Mouse (Mus musculus) heart, embryonic 14.5 days (tissue): ENCODE data around the gene Nubp2. TPM values are rescaled to one million over a fixed set of nuclear protein-coding genes. Genes with fewer than 3 reads are reported as not detected.
A peak's percentile ranks its signal among the peaks of the same experiment; 100 is the strongest.

Source experiments
- ATAC-seq: fragments of 200-750 bp; cut with Nextera tagmentation; 2 replicates; pipeline ENCODE4 v1.8.0; 2017; ENCODE audit warnings: low read depth, moderate TSS enrichment; ENCODE audit not compliant: insufficient number of reproducible peaks, insufficient read depth, low FRiP score
- H3K27ac ChIP-seq, 2 experiments: fragments of 200-500 bp in 1 of 2; fragments of 300-500 bp in 1 of 2; sonication (generic) in 1 of 2; replicated peaks in 1 of 2; 2 replicates each; pipeline ENCODE4 v1.5.1; 2012 to 2014; ENCODE audit warnings: low read depth in 2 of 2, low read length in 2 of 2, control low read depth in 1 of 2, mild to moderate bottlenecking in 1 of 2, mixed read lengths in 1 of 2; ENCODE audit not compliant: control insufficient read depth in 1 of 2, insufficient read depth in 1 of 2
- H3K27me3 ChIP-seq: fragments of 300-500 bp; sonication (generic); 2 replicates; pipeline ENCODE4 v1.6.1; 2014; ENCODE audit warnings: mild to moderate bottlenecking, low read length, control low read depth; ENCODE audit not compliant: control insufficient read depth, insufficient read depth
- H3K36me3 ChIP-seq: fragments of 300-500 bp; sonication (generic); 2 replicates; pipeline ENCODE4 v1.6.1; 2014; ENCODE audit warnings: mild to moderate bottlenecking, control low read depth, low read length, mixed read lengths; ENCODE audit not compliant: control insufficient read depth, insufficient read depth
- H3K4me1 ChIP-seq, 2 experiments: fragments of 200-500 bp in 1 of 2; fragments of 300-500 bp in 1 of 2; sonication (generic) in 1 of 2; 2 replicates each; pipeline ENCODE4 v1.6.1; 2012 to 2014; ENCODE audit warnings: low read length in 2 of 2, control low read depth in 1 of 2, mixed read lengths in 1 of 2; ENCODE audit not compliant: control insufficient read depth in 2 of 2, insufficient read depth in 2 of 2
- H3K4me2 ChIP-seq: fragments of 300-500 bp; sonication (generic); 2 replicates; pipeline ENCODE4 v1.6.1; 2014; ENCODE audit warnings: mild to moderate bottlenecking, low read length
- H3K4me3 ChIP-seq, 2 experiments: fragments of 200-500 bp in 1 of 2; fragments of 300-500 bp in 1 of 2; sonication (generic) in 1 of 2; 2 replicates each; pipeline ENCODE4 v1.5.1; 2012 to 2014; ENCODE audit warnings: low read length in 2 of 2, mild to moderate bottlenecking in 2 of 2, control low read depth in 1 of 2, low read depth in 1 of 2, moderate library complexity in 1 of 2; ENCODE audit not compliant: control insufficient read depth in 1 of 2, insufficient read depth in 1 of 2
- H3K9ac ChIP-seq: fragments of 300-500 bp; sonication (generic); 2 replicates; pipeline ENCODE4 v1.6.1; 2014; ENCODE audit warnings: mild to moderate bottlenecking, low read length
- H3K9me3 ChIP-seq: fragments of 300-500 bp; sonication (generic); 2 replicates; pipeline ENCODE4 v1.6.1; 2016; ENCODE audit warnings: low read length, control low read depth; ENCODE audit not compliant: control insufficient read depth
- WGBS: fragments of 180-500 bp; shearing (Covaris S2); extraction: QIAGEN DNeasy Blood & Tissue Kit; methylation state at CpG from one replicate; pipeline ENCODE4 v1.1.7; 2014; 5-methylcytosine and 5-hydroxymethylcytosine counted together
- polyA plus RNA-seq: library from polyadenylated mRNA; unstranded; fragments of >200 nt; fragmentation: Nextera tagmentation; extraction: Ambion mirVana; gene quantifications from 2 replicates; pipeline ENCODE4 v1.2.1, GENCODE M21; 2014

Nubp2 gene
- polyA plus RNA-seq, 1 experiment from 2014 or later = 37.8 TPM

DNA sequence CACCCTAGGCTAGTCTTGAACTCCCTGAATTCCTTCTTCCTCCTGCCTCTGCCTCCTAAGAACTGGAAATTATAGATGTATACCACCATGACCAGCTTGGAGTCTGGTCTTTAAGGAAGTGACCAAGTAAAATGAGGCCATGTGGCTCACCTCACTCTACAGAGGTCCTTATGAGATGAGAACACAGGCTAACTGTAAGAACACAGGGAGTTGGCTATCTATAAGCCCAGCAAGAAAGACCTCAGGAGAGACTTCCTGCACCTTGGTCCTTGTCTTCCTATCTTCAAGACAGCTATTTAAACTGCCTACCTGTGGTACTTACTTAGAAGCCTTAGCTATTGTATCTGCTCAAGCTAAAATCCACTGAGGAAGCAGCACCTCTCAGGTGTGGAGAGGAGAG lies 27.8 kb upstream of the Nubp2 start:
- H3K36me3 ChIP-seq = peaks cover 98% of the 10 kb centered on the region
- H3K27me3 ChIP-seq = no peaks in the 10 kb centered on the region
- H3K9me3 ChIP-seq = no peaks in the 10 kb centered on the region
- no peak for ATAC-seq
- H3K4me1 ChIP-seq = no peaks in the 10 kb centered on the region
- no peak overlapping the region for H3K27ac ChIP-seq
- H3K9ac ChIP-seq = no peak overlapping the region
- no peak overlapping the region for H3K4me2 ChIP-seq
- H3K4me3 ChIP-seq = no peak overlapping the region

DNA sequence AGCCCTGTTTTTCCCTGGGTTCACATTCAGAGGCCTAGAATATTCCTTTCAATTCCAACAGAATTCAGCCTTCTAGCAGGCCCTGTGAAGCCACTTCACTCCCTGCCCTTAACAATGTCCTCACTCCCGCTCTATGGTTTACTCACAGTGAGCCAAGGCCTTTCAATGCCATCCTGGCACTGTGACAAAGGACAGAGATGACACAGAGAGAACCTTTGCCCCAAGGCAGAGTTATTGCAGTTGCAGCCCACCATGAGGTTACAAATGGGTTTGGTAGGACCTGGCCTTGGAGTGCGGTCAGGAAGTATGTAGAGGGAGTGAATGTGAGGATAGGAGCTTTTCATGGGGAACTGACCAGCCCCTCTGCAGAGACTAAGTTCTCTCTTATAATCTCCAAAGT lies 21.4 kb upstream of the Nubp2 start:
- no peaks in the 10 kb centered on the region for H3K4me1 ChIP-seq
- no peak overlapping the region for H3K4me3 ChIP-seq
- H3K9me3 ChIP-seq = no peaks in the 10 kb centered on the region
- no peaks in the 10 kb centered on the region for H3K27me3 ChIP-seq
- no peak for ATAC-seq
- H3K27ac ChIP-seq = no peak overlapping the region
- 92% methylated on average over 2 of the region's 2 CpGs for WGBS
- no peak overlapping the region for H3K4me2 ChIP-seq
- H3K9ac ChIP-seq = no peak overlapping the region
- H3K36me3 ChIP-seq = peaks cover 98% of the 10 kb centered on the region

DNA sequence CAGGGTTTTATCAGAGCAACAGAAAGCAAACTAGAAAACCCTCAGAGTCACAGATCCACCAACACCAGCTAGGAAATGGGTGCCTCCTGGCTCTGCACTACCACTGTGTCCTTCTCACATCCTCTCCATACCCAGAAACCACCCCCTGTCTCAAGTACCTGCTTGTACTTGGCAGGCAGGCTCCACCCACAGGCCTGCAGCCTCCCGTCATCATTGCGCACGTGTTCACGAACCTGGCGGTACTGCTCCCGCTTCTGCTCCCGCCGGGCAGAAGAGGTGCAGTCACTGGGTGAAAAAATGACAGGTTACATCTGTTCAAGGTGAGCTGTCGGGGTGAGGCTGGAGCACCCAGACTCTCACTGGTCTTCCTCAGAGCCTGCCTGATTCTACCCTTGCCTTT lies 17.6 kb upstream of the Nubp2 start:
- Histone ChIP-seq H3K4me3 (no peak overlapping the region), H3K36me3 (peaks cover 100% of the 10 kb centered on the region), H3K4me1 (peaks cover 0 to 7% of the 10 kb centered on the region in 2 experiments; a peak in 1 of 4 replicates), H3K9ac (no peak overlapping the region), H3K27me3 (no peaks in the 10 kb centered on the region), H3K9me3 (no peaks in the 10 kb centered on the region), H3K27ac (no peak overlapping the region), H3K4me2 (no peak overlapping the region)
- WGBS = 86% methylated on average over 9 of the region's 9 CpGs
- no peak for ATAC-seq

DNA sequence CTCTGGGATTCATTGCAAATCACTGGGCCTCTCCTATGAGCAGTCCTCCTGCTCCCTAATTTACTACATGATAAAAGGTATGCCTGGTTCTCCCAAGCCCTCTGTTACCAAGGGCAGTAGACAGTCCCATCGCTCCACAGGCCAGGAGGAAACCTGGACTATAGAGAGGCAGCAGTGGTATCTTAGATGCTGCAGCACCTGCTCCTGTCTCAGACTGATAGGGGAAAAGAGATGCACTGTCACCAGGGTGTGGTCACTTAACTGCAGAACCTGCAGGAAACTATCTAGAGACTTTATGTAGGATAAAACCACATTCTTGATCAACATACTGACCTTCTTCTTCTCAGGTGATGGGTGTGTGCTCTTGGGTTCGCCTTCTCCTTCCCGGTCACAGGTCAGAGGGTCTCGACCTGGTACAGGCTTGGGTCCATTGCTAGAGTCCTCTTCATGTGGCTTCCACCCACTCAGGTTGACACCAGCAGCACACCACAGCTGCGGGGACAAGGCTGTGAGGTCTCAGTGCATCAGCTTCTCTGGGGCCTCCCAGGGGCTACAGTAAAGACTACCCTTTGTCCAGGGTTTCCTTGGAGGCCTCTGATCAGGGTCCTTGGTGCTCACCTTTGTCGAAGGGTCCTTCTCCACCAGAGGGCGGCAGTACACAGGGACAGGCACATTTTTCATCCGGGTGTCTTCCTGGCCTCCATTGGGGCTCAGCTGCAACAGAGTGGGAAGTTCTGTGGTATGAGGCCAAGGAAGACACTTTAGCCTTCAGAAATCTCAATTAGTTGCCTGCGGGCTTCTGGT lies 16.7 kb upstream of the Nubp2 start:
- no peaks in the 10 kb centered on the region for H3K9me3 ChIP-seq
- no peak for ATAC-seq
- H3K36me3 ChIP-seq = peaks cover 100% of the 10 kb centered on the region
- peaks cover 0 to 9% of the 10 kb centered on the region in 2 experiments; a peak in 1 of 4 replicates for H3K4me1 ChIP-seq
- H3K27ac ChIP-seq = no peak overlapping the region
- no peak overlapping the region for H3K4me2 ChIP-seq
- H3K27me3 ChIP-seq = no peaks in the 10 kb centered on the region
- WGBS = 71% methylated on average over 9 of the region's 9 CpGs
- no peak overlapping the region for H3K4me3 ChIP-seq
- no peak overlapping the region for H3K9ac ChIP-seq

DNA sequence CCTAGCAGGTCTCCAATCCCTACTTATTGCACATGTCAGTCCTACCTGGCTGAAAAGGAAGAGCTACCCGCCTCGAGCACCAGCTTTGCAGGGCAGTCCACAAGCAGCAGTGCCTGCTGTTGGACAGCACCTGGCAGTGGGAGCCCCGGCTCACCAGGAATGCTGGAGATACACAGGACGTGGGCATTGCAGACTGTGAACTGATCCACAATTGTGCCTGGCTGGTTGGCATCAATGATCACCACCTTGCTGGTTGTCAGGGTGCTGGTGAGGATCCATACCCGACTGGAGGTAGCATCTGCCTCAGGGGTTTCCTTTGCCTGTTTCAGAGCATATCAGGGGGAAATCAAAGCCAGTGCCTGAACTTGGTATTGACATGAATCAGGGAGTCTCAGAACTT lies 16.0 kb upstream of the Nubp2 start:
- H3K4me1 ChIP-seq = peaks cover under 1 to 17% of the 10 kb centered on the region in 2 experiments
- H3K27me3 ChIP-seq = no peaks in the 10 kb centered on the region
- 85% methylated on average over 5 of the region's 5 CpGs for WGBS
- no peak for ATAC-seq
- no peak overlapping the region for H3K27ac ChIP-seq
- no peak overlapping the region for H3K4me3 ChIP-seq
- H3K9ac ChIP-seq = no peak overlapping the region
- peaks cover 100% of the 10 kb centered on the region for H3K36me3 ChIP-seq
- no peaks in the 10 kb centered on the region for H3K9me3 ChIP-seq
- H3K4me2 ChIP-seq = no peak overlapping the region

DNA sequence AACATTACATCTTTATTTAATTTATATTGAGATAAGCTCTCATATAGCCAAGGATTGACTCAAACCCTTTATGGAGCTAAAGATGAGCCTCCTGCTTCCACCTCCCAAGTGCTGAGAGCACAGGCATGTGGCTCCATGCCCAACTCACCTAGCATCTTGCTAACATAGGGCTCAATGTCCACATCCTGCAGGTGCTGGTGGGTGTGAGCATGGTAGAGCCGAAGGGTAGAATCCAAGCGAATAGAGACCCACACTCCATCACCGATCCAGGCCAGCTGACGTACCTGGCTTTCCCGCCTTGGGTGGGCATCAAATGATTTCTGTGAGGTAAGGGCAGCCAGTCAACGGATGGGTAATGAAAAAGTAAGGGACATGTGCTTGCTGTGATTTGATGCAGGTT lies 13.9 kb upstream of the Nubp2 start:
- no peak for ATAC-seq
- H3K9ac ChIP-seq = no peak overlapping the region
- peaks cover 7 to 28% of the 10 kb centered on the region in 2 experiments for H3K4me1 ChIP-seq
- WGBS = 96% methylated on average over 6 of the region's 6 CpGs
- H3K27me3 ChIP-seq = no peaks in the 10 kb centered on the region
- no peaks in the 10 kb centered on the region for H3K9me3 ChIP-seq
- no peak overlapping the region for H3K27ac ChIP-seq
- H3K4me2 ChIP-seq = no peak overlapping the region
- H3K4me3 ChIP-seq = no peak overlapping the region
- peaks cover 81% of the 10 kb centered on the region for H3K36me3 ChIP-seq

DNA sequence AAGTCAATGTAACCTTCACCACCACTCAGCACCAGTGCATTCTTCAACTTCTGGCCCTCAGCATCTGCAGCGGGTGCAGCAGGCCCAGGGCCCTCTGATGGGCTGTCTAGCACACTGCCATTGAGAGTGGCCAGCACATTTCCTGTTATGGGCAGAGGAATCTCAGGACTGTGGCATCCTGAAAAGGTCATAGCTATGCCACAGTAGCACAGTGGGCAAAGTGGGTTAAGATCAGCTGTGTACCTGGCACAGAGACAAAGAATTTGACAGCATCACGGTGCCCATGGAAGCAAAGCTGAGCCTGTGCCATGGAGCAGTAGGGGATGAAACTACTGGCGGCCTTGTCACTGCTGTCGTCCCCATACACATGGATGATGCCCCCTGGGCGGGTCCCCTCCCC lies 13.0 kb upstream of the Nubp2 start:
- H3K27ac ChIP-seq = peak overlapping the region in 1 of 2 experiments; percentile 28; a peak in 1 of 4 replicates
- no peak overlapping the region for H3K4me3 ChIP-seq
- no peak overlapping the region for H3K4me2 ChIP-seq
- no peaks in the 10 kb centered on the region for H3K27me3 ChIP-seq
- ATAC-seq = 0 out of 2 replicates have a peak, but pooled peaks have one; percentile 11
- H3K9me3 ChIP-seq = no peaks in the 10 kb centered on the region
- peaks cover 10 to 31% of the 10 kb centered on the region in 2 experiments for H3K4me1 ChIP-seq
- WGBS = 59% methylated on average over 5 of the region's 5 CpGs
- H3K9ac ChIP-seq = no peak overlapping the region
- peaks cover 73% of the 10 kb centered on the region for H3K36me3 ChIP-seq
